ENCODE assay signal across 18 mouse cellular contexts in the genomic region with DNA sequence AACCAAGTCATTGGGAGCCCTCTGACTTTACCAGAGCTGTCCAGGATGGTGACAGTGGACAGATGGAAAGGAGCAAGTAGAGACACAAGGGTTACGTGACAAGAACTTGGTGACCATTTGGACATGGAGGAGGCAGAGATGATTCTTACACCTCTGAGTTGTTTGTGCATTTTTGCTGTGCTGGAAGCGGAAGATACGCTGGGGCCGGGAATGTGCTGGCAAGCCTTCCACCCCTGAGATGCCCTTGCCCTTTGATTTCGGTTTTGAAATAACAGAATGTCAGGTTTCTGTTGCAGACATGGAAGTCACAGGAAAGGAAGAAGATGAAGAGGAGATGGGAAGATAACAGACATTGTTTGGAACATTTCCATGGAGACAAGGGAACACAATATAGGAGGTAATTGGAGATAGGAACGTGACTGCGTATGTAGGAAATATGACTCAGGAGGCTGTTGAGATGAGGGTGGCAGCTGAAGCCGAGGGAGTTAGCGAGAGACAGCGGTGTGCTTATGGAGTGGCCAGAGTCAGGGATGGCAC.
DNase-seq lines count a peak whose midpoint lies in the region; TF ChIP-seq lines count a peak whose summit lies in the region.
"Had no signal": no experiment of that assay in that cellular context is flagged by ENCODE, and none has a peak within 500 bp of the region (broad histone marks: within the 10 kb centered on the region; RNA-seq: fewer than 3 reads in every experiment).

No protein-coding gene starts in this region.

- H3K79me2 ChIP-seq in myocyte (ENCODE audit: control insufficient read depth, insufficient read depth) = no peaks in the 10 kb centered on the region

- H3K36me3 ChIP-seq in myocyte (ENCODE audit: control insufficient read depth, insufficient read depth) = no peaks in the 10 kb centered on the region
- H3K36me3 ChIP-seq: forebrain, embryonic 10.5 days; hindbrain, embryonic 12.5 days; hindbrain, embryonic 15.5 days; intestine, embryonic 15.5 days had no signal

- H3K4me3 ChIP-seq in myocyte = no peak overlapping the region
- H3K4me3 ChIP-seq: forebrain, embryonic 10.5 days; forebrain, embryonic 13.5 days; hindbrain, embryonic 12.5 days; hindbrain, embryonic 15.5 days; intestine, embryonic 15.5 days had no signal

- H3K4me2 ChIP-seq in myocyte (ENCODE audit: low read depth) = peak overlapping the region; percentile 5
- H3K4me2 ChIP-seq: forebrain, embryonic 13.5 days; heart, embryonic 11.5 days; hindbrain, embryonic 12.5 days; hindbrain, embryonic 15.5 days; intestine, embryonic 15.5 days had no signal

- H3K27me3 ChIP-seq in myocyte (ENCODE audit: control insufficient read depth, insufficient read depth, insufficient read length) = no peaks in the 10 kb centered on the region
- H3K27me3 ChIP-seq: forebrain, embryonic 13.5 days; hindbrain, embryonic 12.5 days; hindbrain, embryonic 15.5 days; intestine, embryonic 15.5 days had no signal

- DNase-seq in adrenal gland, postnatal 36 days = peak; percentile 18 to 20
- no peak for DNase-seq in adrenal gland, adult 18-20 months (ENCODE audit: low spot score in 2 of 2)
- peak; percentile 37 to 43 for DNase-seq in kidney, adult 8-10 months
- no peak for DNase-seq in kidney, adult 18-20 months
- peak; percentile 16 for DNase-seq in testis, postnatal 10 days (ENCODE audit: low spot score)
- no peak for DNase-seq in testis, postnatal 14 days (ENCODE audit: low spot score)
- DNase-seq in gastrocnemius, postnatal 25 days = no peak
- DNase-seq: cerebellum, adult 18-20 months; cerebellum, adult 9-10 months; cerebellum, postnatal 14 days; gastrocnemius, postnatal 10 days had no signal

- TF ChIP-seq POLR2A in myocyte (IDR thresholded peaks at IDR 0.05; ENCODE audit: insufficient read length, low read depth) = no peak

- no peak overlapping the region for H3ac ChIP-seq in myocyte (ENCODE audit: control insufficient read depth, insufficient read length)

TF ChIP-seq in myocyte, 11 proteins besides CTCF, POLR2A, EP300 and RAD21:
- TF ChIP-seq E2F4 (IDR thresholded peaks at IDR 0.05; ENCODE audit: insufficient read depth) = no peak
- no peak for TF ChIP-seq SRF (IDR thresholded peaks at IDR 0.05; ENCODE audit: control insufficient read depth, insufficient read length, low read depth)
- no peak for TF ChIP-seq USF1 (IDR thresholded peaks at IDR 0.05; ENCODE audit: low read depth)
- no peak for TF ChIP-seq CEBPB (IDR thresholded peaks at IDR 0.05; ENCODE audit: insufficient read depth, poor library complexity, severe bottlenecking)
- no peak for TF ChIP-seq TCF12 (IDR thresholded peaks at IDR 0.05; ENCODE audit: insufficient read depth, poor library complexity, severe bottlenecking)
- no peak for TF ChIP-seq MYOG (IDR thresholded peaks at IDR 0.05; ENCODE audit: control insufficient read depth in 1 of 3, insufficient read depth in 1 of 3, insufficient read length in 2 of 3, low read depth in 2 of 3)
TF ChIP-seq in myocyte: peak in this region for 0.

Comparison
In these comparisons a context has a peak if more than half of its experiments do, and no peak if none do; other contexts are left out.
1. DNase-seq: peak in adrenal gland, postnatal 36 days (2 of 2), kidney, adult 8-10 months (2 of 2) and testis, postnatal 10 days (single experiment); none in adrenal gland, adult 18-20 months (0 of 2), kidney, adult 18-20 months (single experiment), testis, postnatal 14 days (single experiment) and gastrocnemius, postnatal 25 days (single experiment).